Mouse (Mus musculus): ENCODE measurements around the gene Gm11983. TPM values are rescaled to one million over a fixed set of nuclear protein-coding genes. Genes with fewer than 3 reads are reported as not detected.

Gene Gm11983
- polyA plus RNA-seq (2015; fragmentation: Nextera tagmentation; extraction: Ambion mirVana), result not detected in 2 replicates

GRCm38 (mm10) chr11:6837554-6837953 is at the start of gene Gm11983:
Gene Gm11983, minus strand, starts transcription at chr11:6837654.

Other genes starting within 250 kb of the Gm11983 start
- 37.1 and 43.1 TPM in 2 replicates for gene Nacad, start 231.6 kb downstream of the Gm11983 start, polyA plus RNA-seq (2015; fragmentation: Nextera tagmentation; extraction: Ambion mirVana)
- gene Tbrg4, start 211.6 kb downstream of the Gm11983 start, polyA plus RNA-seq (2015; fragmentation: Nextera tagmentation; extraction: Ambion mirVana), result 20.3 and 22.5 TPM in 2 replicates
- gene Wap, start 199.0 kb downstream of the Gm11983 start, polyA plus RNA-seq (2015; fragmentation: Nextera tagmentation; extraction: Ambion mirVana), result not detected in 2 replicates
- gene Ramp3, start 179.1 kb downstream of the Gm11983 start, polyA plus RNA-seq (2015; fragmentation: Nextera tagmentation; extraction: Ambion mirVana), result 1.9 and 2.0 TPM in 2 replicates
- gene Adcy1, start 225.8 kb upstream of the Gm11983 start, polyA plus RNA-seq (2015; fragmentation: Nextera tagmentation; extraction: Ambion mirVana), result 1.3 and 1.4 TPM in 2 replicates

Data from urinary bladder, postnatal 0 days (tissue).